Mouse (Mus musculus): ENCODE measurements around the gene Wdr66.
A peak's percentile ranks its signal among the peaks of the same experiment; 100 is the strongest.

Wdr66 gene

DNA sequence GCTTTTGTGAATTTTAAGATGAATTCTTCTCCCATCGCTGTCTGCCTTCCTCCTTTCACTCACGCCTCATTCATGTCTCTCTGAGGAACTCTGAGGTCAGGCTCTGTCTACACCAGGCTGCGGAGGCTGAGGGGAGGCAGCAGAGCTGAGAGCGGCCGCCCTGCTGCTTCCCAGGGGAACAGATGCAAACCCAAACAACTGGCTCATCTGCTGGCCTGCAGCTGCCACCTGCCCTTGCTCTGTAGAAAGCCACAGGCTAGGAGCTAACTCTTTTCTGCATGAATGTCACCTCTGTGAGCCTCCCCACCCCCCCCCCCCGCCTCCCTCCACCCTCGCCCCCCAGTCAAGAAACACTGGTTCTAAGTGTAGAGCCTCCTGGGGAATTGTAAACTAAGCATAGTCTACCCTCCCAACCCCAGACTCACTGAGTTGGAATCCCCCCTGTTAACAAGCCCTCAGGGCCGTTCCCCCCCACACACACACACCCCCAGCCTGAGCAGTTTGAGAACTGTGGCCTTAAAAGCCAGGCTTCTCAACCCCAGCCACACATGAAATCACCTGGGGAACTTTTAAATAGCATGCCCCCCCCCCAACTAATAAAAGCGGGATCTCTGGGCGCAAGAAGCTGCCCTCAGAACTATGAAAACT, 63.4 kb downstream of the Wdr66 start:
- DNase-seq = no peak

GRCm38 (mm10) chr5:123317992-123318391, 66.1 kb downstream of the Wdr66 start:
- DNase-seq = no peak

DNA sequence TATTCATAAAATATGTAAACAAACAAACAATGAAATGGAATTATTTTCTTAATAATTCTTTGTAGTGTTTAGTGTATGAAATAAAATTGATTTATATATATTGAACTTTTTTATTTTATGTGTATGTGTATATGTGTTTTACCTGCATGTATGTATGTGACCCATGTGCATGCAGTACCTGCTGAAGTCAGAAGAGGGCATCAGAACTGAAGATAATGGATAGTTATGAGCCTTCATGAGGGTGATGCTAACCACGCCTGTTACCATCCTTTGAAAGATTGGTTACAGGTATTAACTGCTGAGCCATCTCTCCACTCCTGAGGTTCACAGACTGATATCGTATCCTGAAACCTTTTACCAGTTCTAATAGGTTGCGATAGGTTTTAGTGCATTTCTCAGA, 68.2 kb downstream of the Wdr66 start:
- DNase-seq = no peak

DNA sequence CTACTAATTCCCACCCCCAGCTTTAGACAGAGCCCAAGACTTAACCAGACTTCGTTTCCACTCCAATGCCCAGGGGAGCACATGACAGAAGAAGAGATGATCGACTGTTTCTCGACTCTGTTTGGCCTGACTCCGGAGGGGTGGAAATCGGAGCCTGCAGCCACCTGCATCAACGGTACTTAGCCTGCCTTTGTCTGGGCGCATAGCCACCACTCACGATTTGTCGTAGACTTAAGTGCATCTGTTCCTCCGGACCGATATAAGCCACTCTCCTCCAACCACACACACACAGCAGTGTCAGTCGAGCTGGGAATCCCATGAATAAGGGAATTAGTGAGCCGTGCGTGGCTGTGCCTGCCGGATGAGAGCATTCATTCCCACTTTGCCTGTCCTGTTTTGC, 72.3 kb downstream of the Wdr66 start:
- DNase-seq = no peak

DNA sequence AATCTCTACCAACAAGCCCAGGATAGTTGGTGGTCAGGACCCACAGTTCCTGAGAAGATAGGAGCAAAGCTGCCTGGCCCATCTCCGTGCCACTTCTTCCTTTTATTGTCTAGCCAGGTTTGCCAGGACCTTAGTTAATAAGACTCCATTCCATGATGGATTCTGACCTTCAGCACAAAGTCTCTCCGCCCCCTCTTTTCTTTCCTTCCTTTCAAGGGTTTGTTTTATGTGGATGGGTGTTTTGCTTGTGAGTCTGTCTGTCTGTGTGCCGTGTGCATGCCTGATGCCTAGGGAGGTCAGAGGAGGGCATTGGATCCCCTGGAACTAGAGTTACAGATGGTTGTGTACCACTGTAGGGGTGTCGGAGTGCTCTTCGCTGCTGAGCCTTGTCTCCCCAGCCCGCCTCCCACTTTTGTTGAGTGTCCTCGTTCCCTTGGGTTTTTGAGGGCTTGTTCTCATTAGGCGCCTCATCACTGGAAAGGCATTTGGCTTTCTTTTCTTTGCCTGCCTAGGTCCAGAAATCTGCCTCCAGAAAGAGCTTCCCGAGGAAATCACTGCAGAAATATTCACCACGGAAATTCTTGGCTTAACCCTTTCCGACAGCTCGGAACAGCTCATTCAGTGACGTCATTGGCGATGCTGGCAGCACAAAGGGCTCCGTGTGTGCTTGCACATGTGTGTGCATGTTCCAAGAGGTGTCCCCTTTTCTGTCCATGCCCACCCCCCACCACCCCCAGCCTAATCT, 74.3 kb downstream of the Wdr66 start:
- DNase-seq = peak; percentile 96

- DNase-seq = peak; percentile 95
These were observed 74.8 kb downstream of the Wdr66 start for GRCm38 (mm10) chr5:123326751-123327148.

GRCm38 (mm10) chr5:123327686-123328085, 75.8 kb downstream of the Wdr66 start:
- DNase-seq = no peak

DNA sequence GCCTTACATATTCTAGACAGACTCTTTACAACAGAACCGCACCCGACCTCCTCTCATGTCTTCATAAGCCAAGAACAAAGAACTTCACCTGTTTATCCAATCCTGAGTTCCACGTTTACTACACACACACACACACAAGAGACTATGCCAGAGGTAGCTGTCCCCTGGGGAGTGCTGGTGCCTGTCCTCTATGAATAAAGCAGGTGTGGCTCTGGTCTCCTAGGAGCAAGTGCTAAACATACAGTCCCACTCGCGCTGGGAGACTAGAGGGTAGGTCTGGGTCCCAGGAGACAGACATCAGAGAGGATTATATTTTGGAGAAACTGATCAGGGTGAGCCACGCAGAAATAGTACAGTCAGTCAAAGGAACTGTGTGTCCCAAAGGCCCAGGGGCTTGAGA, 81.7 kb downstream of the Wdr66 start:
- DNase-seq = no peak

DNA sequence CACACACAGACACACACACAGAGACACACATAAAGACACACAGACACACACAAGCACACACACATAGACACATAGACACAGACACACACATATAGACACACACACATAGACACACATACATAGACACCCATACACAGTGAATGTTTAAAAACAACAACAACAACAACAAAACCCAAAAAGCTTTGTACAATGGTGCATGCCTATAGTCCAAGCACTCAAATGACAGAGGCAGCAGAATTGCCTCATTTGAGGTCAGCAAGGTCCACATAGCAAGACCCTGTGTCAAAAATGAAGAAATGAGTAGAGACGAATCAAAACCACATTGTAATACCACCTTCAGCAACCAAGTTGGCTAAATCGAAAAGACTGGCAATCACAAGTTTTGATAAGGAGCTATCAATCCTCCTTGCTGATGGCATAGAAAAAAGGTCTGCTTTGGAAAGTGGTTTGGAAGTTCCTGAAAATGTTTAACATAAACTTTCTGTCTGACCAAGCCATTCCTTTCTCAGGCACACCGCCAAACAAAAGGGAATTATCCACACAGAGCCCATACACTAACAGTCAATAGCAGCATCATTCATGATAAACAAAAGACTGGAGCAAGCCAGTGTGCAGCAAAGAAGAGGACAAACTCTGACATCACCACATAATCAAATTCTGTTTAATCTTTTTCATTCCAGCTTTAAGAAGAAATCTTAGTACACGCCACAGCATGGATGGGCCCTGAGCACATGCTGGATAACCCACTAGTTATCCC, 84.5 kb downstream of the Wdr66 start:
- DNase-seq = no peak

DNA sequence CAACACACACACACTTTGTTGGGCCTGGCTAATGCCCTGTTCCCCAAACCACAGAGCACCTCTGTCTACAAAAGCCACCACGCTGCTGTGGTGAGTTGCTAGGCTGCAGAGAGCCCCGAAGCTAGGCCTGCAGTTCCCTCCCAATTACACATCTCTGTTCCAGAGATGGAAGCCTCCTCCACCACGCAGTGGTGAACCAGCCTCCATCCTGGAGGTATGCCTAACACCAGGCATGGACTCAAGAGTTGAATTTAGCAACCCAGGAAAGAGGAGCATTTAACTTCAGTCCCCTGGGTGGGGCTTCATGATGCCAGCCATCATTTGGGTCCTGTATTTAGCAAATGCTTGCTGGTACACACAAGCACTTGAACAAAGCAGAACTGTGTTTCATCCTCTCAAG, 86.6 kb downstream of the Wdr66 start:
- DNase-seq = no peak

DNA sequence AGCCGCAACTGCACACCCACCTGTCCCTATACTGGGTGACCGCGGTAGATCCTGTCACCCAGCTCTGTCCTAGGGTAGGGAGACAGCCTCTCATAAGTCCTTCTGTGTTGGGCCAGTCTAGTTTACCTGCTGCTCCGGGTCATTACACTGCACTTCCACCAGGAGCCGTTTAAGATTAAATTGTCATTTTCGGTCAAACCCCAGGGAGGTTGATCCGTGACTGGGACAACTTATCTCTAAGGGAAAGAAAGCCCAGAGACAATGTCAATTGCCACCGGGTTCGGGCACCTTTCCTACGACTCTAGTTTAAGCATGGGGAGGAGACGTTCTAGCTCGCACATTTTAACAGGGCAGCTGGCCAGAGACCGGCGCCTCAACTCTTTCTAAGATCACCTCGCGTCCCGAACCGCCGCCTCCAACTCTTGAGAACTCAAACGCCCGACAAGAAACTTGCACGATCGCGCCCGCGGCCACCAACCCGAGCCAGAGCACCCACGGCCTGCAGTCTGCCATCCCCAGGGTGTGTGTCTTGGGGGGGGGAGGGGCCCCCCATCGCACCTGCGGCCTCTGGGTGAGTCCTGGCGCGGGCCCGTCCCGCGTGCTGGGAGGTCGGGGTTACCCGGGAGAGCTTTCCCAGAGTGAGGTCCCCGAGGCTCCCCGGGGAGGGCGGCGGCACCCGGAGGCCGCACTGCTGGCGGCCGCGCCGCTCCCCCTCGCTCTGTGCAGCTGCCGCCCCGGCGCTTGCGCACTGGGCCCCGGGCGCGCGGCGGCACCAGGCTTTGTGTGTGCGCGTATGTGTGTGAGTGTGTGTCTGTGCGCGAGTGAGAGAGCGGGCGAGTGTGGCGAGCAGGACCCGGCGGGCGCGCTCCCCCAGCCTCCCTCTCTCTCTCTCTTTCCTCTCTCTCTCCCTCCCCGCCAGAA, 92.1 kb downstream of the Wdr66 start, which contains the start of gene Bcl7a:
Gene Bcl7a, plus strand, starts transcription at position 128 of the 921 bp plus-strand sequence.
- peak; percentile 99 for DNase-seq

- no peak for DNase-seq
These were observed 92.7 kb downstream of the Wdr66 start for GRCm38 (mm10) chr5:123344628-123344962.

- DNase-seq = peak; percentile 97
These were observed 93.3 kb downstream of the Wdr66 start for GRCm38 (mm10) chr5:123344963-123345852.

GRCm38 (mm10) chr5:123345853-123346654, 94.2 kb downstream of the Wdr66 start:
- peak; percentile 98 for DNase-seq

- no peak for DNase-seq
These were observed 94.9 kb downstream of the Wdr66 start for GRCm38 (mm10) chr5:123346701-123347270.

GRCm38 (mm10) chr5:123347985-123348384, 96.1 kb downstream of the Wdr66 start:
- no peak for DNase-seq

- peak; percentile 92 for DNase-seq
These were observed 98.5 kb downstream of the Wdr66 start for GRCm38 (mm10) chr5:123350386-123350785.

DNA sequence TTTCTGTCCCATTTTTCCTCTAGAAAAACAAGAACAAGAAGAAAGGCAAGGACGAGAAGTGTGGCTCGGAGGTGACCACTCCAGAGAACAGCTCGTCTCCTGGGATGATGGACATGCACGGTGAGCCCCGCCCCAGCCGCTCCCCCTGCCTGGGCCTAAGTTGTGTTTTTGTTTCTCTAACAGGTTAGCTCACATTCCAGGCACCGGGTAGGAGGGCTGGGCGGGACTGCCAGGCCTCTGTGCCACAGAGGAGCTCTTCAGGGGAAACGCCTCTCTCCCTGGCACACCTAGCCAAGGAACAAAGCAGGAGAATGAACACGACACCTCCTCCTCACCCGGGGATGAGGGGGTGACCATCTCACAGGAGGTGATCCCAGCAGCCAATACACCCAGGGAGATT, 104.0 kb downstream of the Wdr66 start:
- DNase-seq = no peak

DNA sequence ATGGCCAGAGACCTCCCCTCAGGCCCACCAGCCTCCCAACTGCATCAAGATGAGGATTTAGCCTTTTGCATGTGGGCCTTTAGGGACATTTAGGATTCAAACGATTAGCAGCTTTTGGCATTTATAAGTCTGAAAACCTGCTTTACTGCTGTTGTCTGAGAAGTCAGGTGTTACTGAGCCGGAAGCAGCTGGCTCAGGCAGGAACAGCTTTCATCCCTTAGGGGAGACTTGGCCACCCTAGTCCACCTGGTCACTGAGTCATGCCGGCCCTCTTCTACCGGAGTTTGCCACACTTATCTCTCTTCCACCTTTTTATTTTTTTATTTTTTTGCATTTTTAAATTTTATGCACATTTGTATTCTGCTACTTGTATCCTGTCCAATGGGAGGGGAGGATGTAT, 105.4 kb downstream of the Wdr66 start:
- DNase-seq = no peak

- DNase-seq = no peak
These were observed 107.5 kb downstream of the Wdr66 start for GRCm38 (mm10) chr5:123359431-123359830.

Measured in heart, adult 11 months (tissue).